Mouse (Mus musculus): ENCODE results near the gene Herpud1.

- TF ChIP-seq POLR2A (IDR thresholded peaks at IDR 0.05; ENCODE audit: extremely low read depth, insufficient read depth, low read length) (no peak), CTCF (IDR thresholded peaks at IDR 0.05; ENCODE audit: low read depth, low read length) (no peak)
These were observed 32.1 kb upstream of the Herpud1 start for GRCm38 (mm10) chr8:94354069-94354531.

Data from liver, adult 2 months (tissue).